Mouse (Mus musculus): ENCODE measurements at regions not wholly inside any gene's neighbourhood (a gene's known extent, or its start where the extent isn't known, plus 50 kb on each side); places are given as distances from the start of the nearest gene placed in this dataset.
A peak's percentile ranks its signal among the peaks of the same experiment; 100 is the strongest.

DNA sequence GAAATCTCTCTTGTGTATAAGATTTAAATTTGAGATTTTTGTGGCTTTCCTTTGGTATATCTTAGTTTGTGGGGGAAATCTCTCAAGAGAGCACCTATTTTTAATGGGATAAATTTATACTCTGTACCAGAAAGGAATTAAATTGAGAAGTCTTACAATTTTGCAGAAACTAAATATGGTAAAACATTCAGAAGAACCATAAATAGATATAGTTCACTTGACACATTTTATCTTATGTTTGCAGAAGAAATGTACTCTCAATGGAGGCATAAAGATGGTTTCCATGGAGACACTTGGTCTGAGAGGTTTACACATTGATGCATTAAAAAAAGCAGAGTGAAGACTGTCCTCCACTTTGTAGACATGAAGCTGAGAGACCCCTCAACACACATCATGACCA lies 86.9 kb downstream of the Ndufa10 start:
- no peak for DNase-seq (ENCODE audit: low spot score in 2 of 2)

DNA sequence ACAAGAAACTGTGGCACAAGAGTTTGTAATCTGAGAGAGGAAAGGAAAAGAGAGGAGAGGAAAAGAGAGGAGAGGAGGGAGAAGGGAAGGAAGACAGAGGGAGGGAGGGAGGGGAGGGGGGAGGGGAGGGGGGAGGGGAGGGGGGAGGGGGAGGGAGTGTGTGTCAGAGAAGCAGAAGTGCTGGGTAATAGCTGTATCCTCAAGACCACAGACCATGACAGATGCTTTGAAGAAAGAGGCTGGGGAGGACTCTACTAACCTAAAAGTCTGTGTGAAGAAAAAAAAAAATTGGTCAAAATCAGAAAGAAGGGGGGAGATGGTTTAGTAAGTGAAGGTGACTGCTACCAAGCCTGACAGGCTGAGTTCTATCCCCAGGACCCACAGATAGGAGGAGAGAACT lies 88.7 kb downstream of the Ndufa10 start:
- no peak for DNase-seq (ENCODE audit: low spot score in 2 of 2)

DNA sequence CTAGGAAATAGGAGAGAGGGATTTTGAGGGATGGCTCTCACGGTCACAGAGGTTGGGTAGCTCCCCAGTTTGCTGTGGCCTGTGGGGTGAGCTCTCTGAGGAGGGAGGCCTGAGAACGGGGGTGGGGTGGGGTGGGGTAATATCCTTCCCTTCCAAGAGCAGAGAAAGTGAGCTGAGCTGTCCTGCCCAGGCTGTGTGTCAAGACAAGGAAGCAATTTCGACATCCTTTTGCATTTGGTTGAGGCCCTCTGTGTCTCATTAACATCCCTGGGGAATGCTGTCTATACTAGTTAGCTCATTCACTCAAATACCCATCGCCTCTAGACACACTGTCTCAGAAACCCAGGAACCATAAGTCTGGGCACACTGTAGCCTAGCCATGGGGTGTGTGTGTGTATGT lies 89.9 kb downstream of the Ndufa10 start:
- no peak for DNase-seq (ENCODE audit: low spot score in 2 of 2)

DNA sequence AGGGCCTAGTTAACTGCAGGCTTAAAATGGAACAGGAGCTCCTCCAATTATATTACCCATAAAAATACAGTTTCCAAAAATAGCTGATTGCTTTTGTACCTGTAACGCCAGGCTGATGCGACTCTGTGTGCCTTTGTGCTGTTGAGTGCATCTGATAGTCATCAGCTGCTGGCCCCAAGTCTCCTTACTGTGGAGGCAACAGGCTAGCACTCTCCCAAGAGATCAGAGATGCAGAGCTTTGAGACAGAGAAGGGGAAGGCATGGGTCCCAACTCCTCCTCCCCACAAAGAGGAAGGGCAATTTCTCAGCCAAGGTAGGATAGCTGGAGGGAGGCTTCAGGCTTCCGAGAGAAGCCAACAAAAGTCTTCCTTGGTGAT lies 94.2 kb downstream of the Ndufa10 start:
- no peak for DNase-seq (ENCODE audit: low spot score in 2 of 2)

DNA sequence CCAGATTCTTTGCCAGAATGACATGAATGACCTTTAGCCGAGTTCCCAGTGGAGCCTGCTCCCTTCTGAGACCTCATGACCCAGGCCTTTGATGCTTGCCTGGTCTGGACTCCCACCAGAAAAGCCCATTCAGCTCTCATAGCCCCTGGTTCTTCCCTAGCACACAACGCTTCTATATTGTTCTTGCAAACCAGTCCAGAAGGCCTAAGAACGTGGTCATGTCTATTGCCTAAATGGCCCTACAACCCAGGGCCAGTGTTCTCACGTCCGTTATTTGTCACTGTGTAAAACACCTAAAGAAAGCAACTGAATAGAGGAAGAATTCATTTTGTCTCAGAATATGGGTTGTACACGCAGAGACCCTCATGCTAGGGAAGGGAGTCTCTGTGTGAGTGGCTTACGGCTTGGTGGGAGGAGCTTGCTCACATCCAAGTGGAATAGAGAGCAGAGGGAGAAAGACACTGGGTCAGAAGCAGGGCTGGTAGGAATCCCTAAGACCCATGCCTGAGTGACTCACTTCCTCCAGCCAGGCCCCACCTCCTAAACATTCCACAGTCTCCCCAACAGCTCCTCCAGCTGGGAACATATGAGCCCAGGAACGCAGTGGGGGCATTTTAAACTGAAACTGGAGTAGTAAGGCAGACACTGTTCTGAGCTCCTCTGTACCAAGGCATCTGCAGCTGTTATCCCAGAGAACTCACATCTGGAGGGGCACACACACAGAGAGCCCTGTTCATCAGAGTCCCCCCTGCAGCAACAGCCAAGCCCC lies 94.7 kb downstream of the Ndufa10 start:
- DNase-seq (ENCODE audit: low spot score in 2 of 2), result no peak

DNA sequence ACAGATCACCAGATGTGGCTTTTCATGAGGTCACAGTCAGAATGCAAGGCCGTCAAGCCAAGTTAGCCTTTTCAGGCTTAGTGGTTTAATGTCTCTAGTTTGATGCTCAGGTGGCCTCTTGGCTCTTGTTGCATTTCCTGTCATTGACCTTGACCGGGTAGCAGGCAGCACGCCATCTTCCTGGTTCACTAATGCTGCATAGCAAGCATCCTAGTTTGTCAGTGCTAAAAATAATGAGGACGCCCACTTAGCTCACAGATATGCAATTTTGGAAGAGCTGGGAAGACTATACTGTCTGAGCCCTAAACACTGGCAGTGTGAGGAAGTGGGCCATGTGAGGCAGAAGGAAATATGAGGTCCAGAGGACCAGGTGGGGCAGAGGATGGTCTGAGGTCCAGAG lies 97.2 kb downstream of the Ndufa10 start:
- no peak for DNase-seq (ENCODE audit: low spot score in 2 of 2)

DNA sequence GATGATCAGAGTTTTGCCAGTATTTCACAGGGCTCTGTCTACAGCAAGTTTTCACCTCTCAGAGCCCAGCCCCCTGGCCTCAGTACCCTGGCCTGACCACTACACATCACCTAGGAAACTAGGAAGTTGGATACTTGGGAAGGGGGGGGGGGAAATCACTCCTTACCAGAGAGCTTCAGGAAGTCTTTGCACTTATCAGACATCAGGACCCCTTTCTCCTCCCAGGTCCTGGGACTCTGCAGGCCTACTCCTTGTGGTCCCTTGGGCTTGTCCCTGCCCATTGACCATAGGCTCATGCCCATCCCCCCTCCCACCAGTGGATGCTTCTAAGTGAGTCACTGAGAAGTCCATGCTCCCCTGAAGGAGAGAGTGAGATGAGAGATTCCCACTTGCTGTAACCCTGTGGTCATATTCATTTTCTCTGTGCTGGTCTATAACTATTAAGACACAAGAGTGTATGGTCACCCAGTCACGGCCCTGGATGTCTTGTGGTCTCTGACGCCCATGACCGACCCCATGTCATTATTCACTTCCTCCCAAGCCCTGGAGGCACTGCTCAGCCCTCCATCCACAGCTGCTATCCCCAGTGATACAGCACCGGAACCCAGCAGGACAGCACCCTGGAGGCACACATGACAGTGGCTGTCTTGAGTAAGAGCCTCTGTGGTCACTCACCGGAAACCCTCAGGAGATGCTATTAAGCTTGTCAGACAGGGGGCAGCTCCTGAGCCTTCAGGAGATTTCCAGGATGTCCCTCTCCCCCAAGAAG lies 101.3 kb downstream of the Ndufa10 start:
- no peak for DNase-seq (ENCODE audit: low spot score in 2 of 2)

DNA sequence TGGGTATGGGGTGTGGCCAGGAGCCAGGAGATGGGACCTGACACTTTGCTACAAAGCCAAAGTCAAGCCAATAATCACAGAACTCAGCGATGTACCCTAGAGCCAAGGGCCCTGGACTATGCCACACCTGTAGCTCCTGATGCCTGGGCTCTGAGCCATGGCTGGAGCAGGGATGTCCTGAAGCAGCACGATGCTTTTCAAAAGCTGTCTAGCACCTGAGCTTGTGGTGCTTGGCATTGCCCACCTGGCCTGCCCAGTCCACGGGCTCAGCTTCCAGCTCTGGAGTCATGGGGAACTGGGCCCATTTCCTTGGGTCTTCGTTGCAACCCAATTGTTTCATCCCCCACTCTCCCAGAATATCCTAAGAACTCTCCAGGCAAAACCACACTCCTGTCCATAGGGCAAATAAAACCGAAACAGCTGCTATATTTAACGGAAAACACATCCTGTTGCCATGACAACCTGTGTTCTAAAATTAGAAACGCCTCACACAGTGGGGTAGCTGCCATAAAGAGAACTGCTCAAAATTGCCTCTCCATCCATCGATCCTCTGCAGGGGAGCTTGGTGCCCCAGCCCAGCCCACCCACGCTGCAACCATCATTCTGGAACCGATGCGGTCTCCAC lies 102.2 kb downstream of the Ndufa10 start:
- DNase-seq (ENCODE audit: low spot score in 2 of 2), result no peak

DNA sequence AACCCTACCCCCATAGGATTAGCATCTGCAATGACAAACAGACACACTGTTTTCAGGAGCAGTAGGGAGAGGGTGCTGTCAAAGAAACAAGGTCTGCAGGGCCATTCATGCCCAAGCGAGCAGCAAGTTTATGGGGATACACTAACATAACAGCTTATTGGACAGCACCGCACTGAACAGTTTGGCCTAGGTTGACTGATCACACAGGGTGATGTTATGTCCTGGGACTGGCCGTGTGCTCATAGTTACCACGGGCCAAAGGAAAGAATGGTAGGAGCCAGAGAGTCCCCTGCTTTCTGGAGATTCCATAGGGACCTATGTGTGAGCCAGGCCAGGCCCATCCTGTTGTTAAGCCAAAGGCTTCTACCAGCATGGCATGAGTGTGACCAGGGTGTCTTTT lies 102.8 kb downstream of the Ndufa10 start:
- DNase-seq (ENCODE audit: low spot score in 2 of 2), result no peak

DNA sequence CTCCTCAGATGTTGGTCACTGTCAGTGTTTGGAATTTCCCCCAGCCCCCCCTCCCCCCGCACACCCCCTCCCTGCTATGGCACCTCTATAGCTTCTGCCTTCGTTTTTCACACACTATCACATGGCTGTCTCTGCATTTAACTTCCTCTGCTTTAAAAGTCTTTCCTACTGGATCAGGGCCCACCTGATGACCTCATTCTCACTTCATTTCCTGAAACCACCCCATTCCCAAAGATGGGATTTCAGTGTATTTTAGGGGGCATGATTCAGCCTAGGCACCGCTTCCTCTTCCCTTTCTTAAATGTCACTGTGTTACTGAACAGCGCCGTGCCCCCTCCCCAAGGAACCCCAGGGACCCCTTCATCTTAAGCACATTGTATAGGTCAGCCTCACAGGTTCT lies 103.7 kb downstream of the Ndufa10 start:
- DNase-seq (ENCODE audit: low spot score in 2 of 2), result no peak

DNA sequence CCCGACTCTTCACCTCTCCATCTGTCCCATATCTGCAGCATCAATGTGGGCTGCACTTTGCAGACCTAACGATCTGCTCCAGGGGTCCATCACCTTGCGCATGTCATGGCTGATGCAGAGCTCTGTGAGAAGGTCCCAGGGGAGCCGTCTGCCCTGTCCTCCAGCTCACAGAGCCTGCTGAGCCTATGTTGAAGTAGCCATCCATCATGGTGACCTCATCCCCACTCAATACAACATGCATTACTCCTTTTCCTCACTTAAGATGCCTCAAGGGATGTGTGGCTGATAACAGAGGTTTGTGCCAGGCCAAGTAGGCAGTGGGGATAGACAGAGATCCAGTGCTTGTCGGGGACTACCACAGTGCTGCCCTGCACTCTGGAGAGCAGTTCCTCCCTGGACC lies 107.4 kb downstream of the Ndufa10 start:
- DNase-seq (ENCODE audit: low spot score in 2 of 2), result no peak

DNA sequence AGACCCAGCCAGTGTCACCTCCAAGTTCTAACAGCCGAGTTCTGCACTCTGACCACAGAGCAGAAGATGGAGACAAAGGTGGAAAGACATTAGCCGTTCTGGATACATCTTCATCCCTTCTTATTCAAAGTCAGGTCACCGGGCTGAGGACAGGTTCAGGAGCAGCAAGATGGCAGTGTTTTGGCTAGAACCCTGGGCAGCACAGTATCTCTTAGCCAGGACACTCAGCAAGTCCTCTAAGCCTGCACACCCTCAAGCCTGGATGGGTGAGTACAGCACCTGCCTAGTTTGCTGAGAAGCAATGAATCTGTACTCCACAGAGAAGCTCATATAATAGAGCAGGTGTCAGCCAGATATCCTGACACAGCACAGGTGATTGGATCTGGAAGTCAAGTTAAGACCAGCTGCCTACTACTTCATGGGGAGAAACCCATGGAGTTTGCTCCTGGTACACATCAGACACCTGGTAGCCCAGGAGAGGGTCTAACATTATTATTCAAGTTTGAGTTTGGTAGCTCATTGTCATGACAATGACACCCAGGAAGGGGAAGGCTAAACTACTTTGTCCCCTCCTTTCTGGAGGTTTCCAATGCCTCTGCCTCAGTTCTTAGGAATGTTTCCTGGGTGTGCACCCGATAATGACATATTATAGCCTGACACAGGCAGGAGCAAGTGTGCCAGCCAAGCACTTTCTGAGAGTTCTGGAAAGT lies 108.1 kb downstream of the Ndufa10 start:
- DNase-seq (ENCODE audit: low spot score in 2 of 2), result no peak

DNA sequence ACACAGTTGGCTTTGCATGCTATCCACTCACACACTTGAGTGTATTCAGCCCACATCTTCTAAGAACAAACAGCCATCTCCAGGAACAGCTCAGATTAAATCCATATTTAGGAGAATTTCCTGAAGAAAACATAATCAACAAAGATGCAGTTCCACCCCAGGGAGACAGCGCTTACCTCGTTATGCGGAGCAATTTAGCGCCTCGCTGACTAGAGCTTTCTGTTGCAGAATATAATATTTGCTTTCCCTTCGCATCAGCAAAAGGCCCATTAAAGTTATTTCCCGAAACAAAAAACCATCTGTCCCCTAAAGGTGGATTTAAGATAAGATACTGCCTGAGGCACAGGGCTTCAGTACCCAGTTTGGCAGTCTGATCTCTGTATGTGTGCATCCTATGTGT lies 112.0 kb downstream of the Ndufa10 start:
- DNase-seq (ENCODE audit: low spot score in 2 of 2), result no peak

DNA sequence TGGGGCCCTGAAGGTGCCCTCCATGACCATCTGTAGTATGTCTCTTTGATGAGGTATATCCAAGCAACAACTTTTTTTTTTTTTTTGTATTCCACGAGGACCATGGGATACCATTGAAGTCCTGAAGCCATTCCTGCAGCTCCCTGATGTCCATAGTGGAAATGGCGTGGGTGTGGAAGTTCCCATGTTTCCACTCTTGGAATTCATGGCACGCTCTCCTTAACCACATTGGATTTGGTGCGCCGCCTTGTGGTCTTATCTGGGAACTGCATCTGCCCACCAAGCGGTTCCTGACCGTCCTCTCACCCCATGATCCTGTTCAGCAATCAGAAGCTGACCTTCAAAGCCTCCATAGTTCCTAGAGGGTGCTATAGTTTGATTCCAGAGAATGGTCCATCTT lies 113.4 kb downstream of the Ndufa10 start:
- DNase-seq (ENCODE audit: low spot score in 2 of 2), result peak; percentile 30 to 67

DNA sequence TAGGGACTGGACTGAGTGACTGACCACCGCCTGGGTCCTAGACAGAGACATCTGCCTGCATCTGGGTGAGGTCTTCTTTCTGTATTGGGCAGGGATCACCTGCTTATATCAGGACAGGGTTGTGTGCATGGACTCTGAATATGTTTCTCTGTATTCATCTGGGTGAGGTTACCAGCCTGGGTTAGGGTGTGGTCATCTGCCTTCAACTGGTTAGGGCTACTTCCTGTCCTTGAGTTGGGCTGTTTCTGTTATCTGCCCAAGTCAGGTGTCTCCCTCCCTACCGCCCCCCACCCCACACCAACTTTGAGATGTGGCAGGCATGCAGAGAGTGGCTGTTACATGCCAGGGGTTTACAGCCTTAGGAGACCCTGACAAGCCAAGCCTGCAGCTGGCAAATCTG lies 114.2 kb downstream of the Ndufa10 start:
- DNase-seq (ENCODE audit: low spot score in 2 of 2), result no peak

DNA sequence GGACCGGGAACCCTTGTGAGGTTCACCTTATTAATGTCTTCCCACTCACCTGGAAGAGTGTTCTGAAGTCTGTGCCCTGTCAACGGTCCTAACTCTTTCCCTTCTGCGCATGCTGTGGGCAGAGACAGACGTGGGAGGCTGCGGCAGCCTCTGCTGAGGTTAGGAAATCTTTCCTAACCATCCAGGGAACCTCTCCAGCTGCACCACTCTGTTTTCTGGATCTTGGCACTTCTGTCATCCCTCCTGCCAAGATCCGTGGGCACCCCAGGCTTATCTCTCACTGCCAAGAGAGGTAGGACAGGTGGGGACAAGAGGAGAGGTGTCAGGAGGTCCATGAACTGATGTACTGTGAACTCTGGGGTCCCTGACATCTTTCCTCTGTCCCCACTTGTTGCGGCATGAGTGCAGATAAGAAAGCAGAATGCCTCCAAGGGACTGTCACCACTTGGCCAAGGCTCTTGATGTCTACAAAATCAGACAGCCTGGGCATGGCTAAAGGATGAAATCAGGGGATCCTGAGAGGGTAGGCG lies 114.8 kb downstream of the Ndufa10 start:
- no peak for DNase-seq (ENCODE audit: low spot score in 2 of 2)

DNA sequence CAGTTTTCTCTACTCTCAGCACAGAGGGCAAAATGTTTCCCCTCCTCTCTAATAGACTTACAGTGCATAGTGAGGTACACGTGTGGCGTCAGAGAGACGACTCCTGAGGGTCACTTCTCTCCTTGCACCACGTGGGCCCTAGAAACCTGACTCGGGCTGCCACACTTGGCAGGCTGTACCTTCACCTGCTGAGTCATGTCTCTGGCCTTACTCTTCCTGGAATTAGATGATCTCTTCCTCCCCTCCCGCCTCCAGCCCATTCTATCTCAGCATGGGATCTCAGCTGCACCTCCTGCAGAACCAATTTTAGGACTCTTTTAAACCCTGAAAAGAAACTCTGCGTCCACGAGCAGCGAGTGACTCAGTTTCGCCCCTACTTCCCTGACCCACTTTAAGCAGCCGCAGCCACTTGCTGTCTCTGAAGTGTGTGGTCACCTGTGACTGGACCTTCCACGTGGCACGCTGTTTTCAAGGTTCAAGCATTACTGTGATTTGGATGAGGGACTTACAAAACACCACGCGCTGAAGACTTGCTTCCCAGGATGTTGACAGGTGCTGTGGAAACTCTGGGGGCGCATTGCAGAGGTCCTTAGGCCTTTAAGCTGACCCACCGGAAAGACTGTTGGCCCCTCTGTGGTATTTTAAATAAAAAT lies 125.2 kb downstream of the Ndufa10 start:
- DNase-seq (ENCODE audit: low spot score in 2 of 2), result no peak

DNA sequence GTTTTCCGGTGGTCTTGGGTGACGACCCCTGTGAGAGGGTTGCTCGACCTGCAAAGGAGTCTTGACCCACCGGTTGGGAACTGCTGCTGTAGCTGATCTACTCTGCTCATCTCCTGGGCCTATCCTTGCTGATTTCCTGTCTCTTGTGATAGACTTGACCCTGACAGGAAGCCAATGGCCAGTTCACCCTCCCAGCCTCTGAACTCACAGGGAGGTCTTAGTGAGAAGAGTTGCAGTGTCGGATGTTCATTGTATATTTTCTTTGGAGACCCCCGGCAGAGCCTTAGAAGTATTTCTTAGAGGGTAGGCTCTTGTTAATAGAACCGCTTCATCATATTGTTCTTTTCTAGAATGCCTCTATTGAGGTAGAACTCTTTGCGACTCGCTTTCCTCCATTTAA lies 126.0 kb downstream of the Ndufa10 start:
- no peak for DNase-seq (ENCODE audit: low spot score in 2 of 2)

DNA sequence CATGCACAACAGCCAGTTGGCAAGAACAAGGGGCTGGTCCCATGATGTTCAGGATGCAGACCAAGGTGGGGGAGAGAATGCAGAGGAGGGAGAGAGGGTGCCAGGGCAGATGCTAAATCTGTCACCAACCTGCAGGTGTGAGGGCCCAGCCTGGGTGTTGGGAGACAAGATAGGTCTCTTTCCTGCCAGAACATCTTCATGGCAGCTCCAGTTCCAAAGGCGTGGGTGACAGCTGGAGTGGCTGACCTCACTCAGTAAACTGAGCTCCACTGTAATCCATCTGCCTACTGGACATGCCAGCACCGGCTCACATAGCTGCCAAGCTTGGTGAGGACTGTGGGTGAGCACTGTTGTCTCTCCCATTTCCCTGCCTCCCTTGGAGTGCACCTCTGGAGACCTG lies 129.9 kb downstream of the Ndufa10 start:
- no peak for DNase-seq (ENCODE audit: low spot score in 2 of 2)

DNA sequence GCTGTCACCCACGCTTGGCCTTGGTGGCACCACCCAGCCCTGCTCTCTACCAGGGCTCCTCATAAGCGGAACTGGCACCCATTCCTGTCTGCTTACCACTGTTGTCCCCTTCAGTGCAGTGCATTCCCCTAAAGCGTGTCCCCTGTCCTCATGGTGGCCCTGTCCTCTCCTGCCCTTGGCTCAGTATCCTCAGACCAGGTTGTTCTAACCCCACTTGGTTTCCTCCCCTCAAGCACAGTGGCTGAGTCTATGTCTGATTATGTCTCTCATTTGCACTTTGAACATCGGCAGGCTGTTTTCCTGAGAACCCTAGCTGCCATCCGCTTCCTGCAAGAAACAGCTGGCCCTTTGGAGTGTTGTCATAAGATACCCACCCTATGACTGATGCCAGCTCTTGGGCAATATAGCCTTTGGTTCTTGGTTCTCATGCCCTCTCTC lies 130.5 kb downstream of the Ndufa10 start:
- DNase-seq (ENCODE audit: low spot score in 2 of 2), result no peak

DNA sequence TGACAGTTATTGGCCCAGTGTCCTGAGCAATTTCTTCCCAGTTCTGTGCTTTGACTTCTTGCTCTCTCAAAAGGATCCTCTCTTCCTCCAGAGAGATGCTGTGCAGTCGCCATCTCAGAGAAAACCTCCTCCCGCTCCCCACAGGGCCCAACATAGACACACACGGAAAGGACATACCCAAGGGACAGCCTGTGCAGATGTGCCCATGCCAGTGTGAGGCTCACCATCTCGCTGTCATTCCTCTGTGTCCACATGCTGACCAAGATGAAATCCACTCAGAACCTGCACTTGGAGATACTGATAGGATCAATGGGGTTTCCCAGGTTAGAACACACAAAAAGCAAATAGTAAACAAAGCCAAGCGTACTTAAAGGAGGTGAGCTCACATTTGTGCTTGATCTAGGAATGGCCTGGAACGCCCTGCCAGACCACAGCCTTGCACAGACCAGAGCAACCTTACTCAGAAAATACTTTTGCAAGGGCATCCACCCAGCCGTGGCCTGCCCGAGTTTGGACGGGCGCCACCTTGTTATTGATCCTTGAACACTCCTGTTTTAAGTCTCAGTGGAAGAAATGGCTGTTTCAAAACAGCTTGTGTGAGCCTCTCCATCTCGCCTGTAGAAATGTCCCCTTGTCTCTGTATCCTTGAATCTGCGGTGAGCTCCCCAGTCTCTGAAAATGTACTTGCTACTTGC lies 131.7 kb downstream of the Ndufa10 start:
- DNase-seq (ENCODE audit: low spot score in 2 of 2), result no peak
